In the genomic region with DNA sequence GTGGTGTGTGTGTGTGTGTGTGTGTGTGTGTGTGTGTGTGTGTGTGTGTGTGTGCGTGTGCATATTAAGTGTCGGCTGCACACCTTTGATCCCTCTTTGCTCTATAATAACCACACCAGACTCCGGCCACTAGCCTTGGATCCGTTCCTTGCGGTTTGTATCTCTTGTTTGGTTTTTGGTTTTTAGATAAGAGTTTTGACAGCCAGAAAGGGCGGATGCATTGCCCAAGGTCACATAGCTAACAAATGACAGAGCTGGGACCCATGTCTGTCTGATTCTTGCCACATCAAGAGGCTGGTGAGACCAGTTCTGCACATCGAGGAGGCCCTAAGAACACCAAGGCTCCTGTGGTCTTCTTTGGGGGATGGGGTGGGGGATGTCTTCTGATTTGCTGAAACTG, we compare ENCODE assay signal across 16 mouse cellular contexts. TPM values are rescaled to one million over a fixed set of nuclear protein-coding genes. Genes with fewer than 3 reads are reported as not detected.
DNase-seq lines count a peak whose midpoint lies in the region; ATAC-seq lines count a peak whose summit lies in the region.
"Had no signal": no experiment of that assay in that cellular context is flagged by ENCODE, and none has a peak within 500 bp of the region (broad histone marks: within the 10 kb centered on the region; RNA-seq: fewer than 3 reads in every experiment).

No protein-coding gene starts in this region.

- no peaks in the 10 kb centered on the region for H3K27me3 ChIP-seq in heart, embryonic 13.5 days (replicated peaks)
- no peaks in the 10 kb centered on the region for H3K27me3 ChIP-seq in midbrain, embryonic 10.5 days (ENCODE audit: low read depth, poor library complexity, severe bottlenecking)
- H3K27me3 ChIP-seq: embryonic facial prominence, embryonic 12.5 days; forebrain, embryonic 15.5 days; hindbrain, embryonic 12.5 days had no signal

- H3K9me3 ChIP-seq in heart, embryonic 13.5 days = no peaks in the 10 kb centered on the region
- H3K9me3 ChIP-seq in midbrain, embryonic 10.5 days (replicated peaks) = no peaks in the 10 kb centered on the region
- H3K9me3 ChIP-seq: embryonic facial prominence, embryonic 12.5 days; forebrain, embryonic 15.5 days; hindbrain, embryonic 12.5 days had no signal

- no peak overlapping the region for H3K4me3 ChIP-seq in heart, embryonic 13.5 days
- no peak overlapping the region for H3K4me3 ChIP-seq in midbrain, embryonic 10.5 days
- H3K4me3 ChIP-seq: embryonic facial prominence, embryonic 12.5 days; forebrain, embryonic 15.5 days; hindbrain, embryonic 12.5 days had no signal

- no peaks in the 10 kb centered on the region for H3K36me3 ChIP-seq in heart, embryonic 13.5 days
- H3K36me3 ChIP-seq in midbrain, embryonic 10.5 days = no peaks in the 10 kb centered on the region
- H3K36me3 ChIP-seq: embryonic facial prominence, embryonic 12.5 days; forebrain, embryonic 15.5 days; hindbrain, embryonic 12.5 days had no signal

- no peak overlapping the region; the same call in 1 of the 2 replicates for H3K9ac ChIP-seq in heart, embryonic 13.5 days
- H3K9ac ChIP-seq: embryonic facial prominence, embryonic 12.5 days; forebrain, embryonic 15.5 days; hindbrain, embryonic 12.5 days; liver, postnatal 0 days had no signal

- no peak overlapping the region for H3K4me2 ChIP-seq in heart, embryonic 13.5 days
- H3K4me2 ChIP-seq: embryonic facial prominence, embryonic 12.5 days; forebrain, embryonic 15.5 days; hindbrain, embryonic 12.5 days had no signal

- ATAC-seq in heart, embryonic 13.5 days (ENCODE audit: extremely low read depth, insufficient number of reproducible peaks, low FRiP score, low TSS enrichment) = no peak
- peak; percentile 25; the same call in 1 of the 2 replicates for ATAC-seq in granulocyte monocyte progenitor cell, adult 5-6 weeks (replicated peaks; ENCODE audit: poor library complexity, severe bottlenecking)
- ATAC-seq: forebrain, embryonic 15.5 days; liver, postnatal 0 days had no signal

- 30% methylated on average over 7 of the region's 7 CpGs for WGBS in heart, embryonic 13.5 days
- 88% methylated on average over 7 of the region's 7 CpGs for WGBS in midbrain, embryonic 10.5 days

- no peak for DNase-seq in heart, adult 8-10 months (ENCODE audit: low spot score)
- DNase-seq in urinary bladder, postnatal 36 days (ENCODE audit: low spot score in 2 of 2) = peak; percentile 33 to 35
- DNase-seq in urinary bladder, adult 2 months (ENCODE audit: low spot score) = no peak
- no peak for DNase-seq in midbrain, embryonic 10.5 days (ENCODE audit: low spot score)
- no peak for DNase-seq in cerebellum, postnatal 4 days (ENCODE audit: low spot score in 2 of 2)
- DNase-seq: cerebellum, adult 18-20 months; cerebellum, postnatal 36 days; kidney, adult 9 months; liver, postnatal 0 days; midbrain, embryonic 14.5 days; right cerebral cortex, postnatal 14 days had no signal

- H3K4me1 ChIP-seq in heart, embryonic 13.5 days = peaks cover 37% of the 10 kb centered on the region
- H3K4me1 ChIP-seq in midbrain, embryonic 10.5 days = peaks cover 6% of the 10 kb centered on the region; the same call in 1 of the 2 replicates

- H3K27ac ChIP-seq in heart, embryonic 13.5 days (replicated peaks) = peak overlapping the region; percentile 21; the same call in 1 of the 2 replicates
- H3K27ac ChIP-seq in midbrain, embryonic 10.5 days (replicated peaks) = no peak overlapping the region
- H3K27ac ChIP-seq: embryonic facial prominence, embryonic 12.5 days; forebrain, embryonic 15.5 days; hindbrain, embryonic 12.5 days had no signal

RNA-seq across cellular contexts. Expression of a gene that starts 58.7 kb away (rescaled TPM):
- polyA plus RNA-seq in heart, embryonic 13.5 days (2015; fragmentation: Nextera tagmentation; extraction: Ambion mirVana) = 58.9 and 60.2 TPM in 2 replicates
- total RNA-seq in heart, adult 8-10 months (2022) = 10 to 100 TPM; 36.0 to 46.3 (median 40.0) TPM
- 136 and 138 TPM in 2 replicates for polyA plus RNA-seq in urinary bladder, adult 2 months (2012; rRNA removed)
- total RNA-seq in granulocyte monocyte progenitor cell, adult 5-6 weeks (2014; fragmentation: Nextera tagmentation) = 64.4 and 68.5 TPM in 2 replicates
- total RNA-seq in granulocyte monocyte progenitor cell, adult 5-6 weeks (2017) = 59.0 and 67.4 TPM in 2 replicates
- polyA plus RNA-seq in midbrain, embryonic 10.5 days (2016; fragmentation: Nextera tagmentation; extraction: Ambion mirVana) = 164 and 175 TPM in 2 replicates

Comparison
In these comparisons a context has a peak if more than half of its experiments do, and no peak if none do; other contexts are left out.
1. DNase-seq: peak in urinary bladder, postnatal 36 days (2 of 2); none in heart, adult 8-10 months (single experiment), urinary bladder, adult 2 months (single experiment), midbrain, embryonic 10.5 days (single experiment) and cerebellum, postnatal 4 days (0 of 2).